Mouse (Mus musculus) C2C12 (cell line): Measurements from ENCODE around the gene Tbl1xr1.

Source experiments
- CTCF ChIP-seq: IDR thresholded peaks from one replicate; pipeline ENCODE4 v1.5.1; 2011; ENCODE audit not compliant: control insufficient read depth, insufficient read depth, insufficient read length
- USF1 ChIP-seq: IDR thresholded peaks from one replicate; pipeline ENCODE4 v1.6.1; 2011; ENCODE audit warnings: low read depth, mild to moderate bottlenecking, control low read depth, moderate library complexity

DNA sequence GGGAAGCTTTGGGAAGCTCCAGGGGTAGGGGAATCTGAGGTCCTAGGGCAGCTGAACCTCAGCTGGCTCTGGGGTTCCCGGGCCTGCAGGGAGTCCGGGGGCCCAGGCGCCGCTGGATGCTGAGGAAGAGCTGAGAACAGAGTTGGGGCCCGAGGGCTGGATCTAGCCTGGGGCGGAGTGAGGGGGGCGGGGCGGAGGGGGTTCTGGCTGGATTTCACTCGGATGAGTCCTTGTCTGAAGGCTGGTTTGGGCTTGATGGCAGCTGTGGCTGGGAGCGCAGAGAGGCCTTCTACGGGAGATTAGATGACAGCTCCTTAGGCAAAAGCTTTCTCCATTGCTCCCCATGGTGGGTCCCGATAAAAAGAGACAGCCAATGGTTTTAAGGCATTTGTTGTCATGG is 145.9 kb downstream of the Tbl1xr1 start:
- no peak for TF ChIP-seq USF1
- TF ChIP-seq CTCF = no peak
